Mouse (Mus musculus): Measurements from ENCODE around the gene Fam129a. TPM values are rescaled to one million over a fixed set of nuclear protein-coding genes. Genes with fewer than 3 reads are reported as not detected.

Gene Fam129a
- polyA plus RNA-seq, 1 experiment from 2014 or later: 13.1 TPM

DNA sequence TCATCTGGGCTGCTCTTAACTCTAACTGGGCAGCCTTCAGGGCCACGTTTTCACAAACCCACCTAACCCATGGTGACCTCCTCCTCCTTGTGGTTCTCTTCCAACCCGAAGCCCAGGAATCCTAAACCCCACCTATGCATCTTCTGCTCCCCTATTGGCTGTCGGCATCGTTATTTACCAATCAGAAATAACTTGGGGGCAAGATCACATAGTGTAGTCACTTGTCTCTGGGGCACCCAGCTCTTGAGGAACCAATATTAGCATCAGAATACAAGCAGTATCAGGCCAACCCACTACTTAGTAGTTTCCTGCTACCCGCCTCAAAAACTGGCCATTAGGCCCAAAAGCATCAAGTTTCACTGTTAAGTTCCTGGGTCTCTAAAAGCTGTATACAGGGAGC, 141.7 kb downstream of the Fam129a start:
- no peak for ATAC-seq

DNA sequence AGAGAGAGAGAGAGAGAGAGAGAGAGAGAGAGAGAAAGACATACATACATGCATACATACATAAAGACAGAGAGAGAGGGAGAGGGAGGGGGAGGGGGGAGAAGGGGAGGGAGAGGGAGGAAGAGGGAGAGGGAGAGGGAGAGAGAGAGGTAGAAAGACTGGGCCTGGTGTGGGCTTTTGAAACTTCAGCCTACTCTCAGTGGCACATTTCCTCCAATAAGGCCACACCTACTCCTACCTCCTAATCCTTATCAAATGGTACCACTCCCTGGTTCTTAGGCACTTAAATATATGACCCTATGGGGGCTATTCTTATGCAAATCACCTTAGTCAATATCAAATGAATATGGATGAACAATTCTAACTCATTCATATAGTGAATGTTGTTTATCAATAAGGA, 142.6 kb downstream of the Fam129a start:
- Histone ChIP-seq H3K36me3 (ENCODE audit: insufficient read depth, low read length) (no peaks in the 10 kb centered on the region), H3K9me3 (ENCODE audit: low read length) (no peaks in the 10 kb centered on the region), H3K4me3 (ENCODE audit: low read depth, low read length) (no peak overlapping the region), H3K27ac (ENCODE audit: low read length) (no peak overlapping the region), H3K4me2 (replicated peaks; ENCODE audit: low read depth, low read length) (no peak overlapping the region), H3K27me3 (replicated peaks; ENCODE audit: insufficient read depth, low read length) (no peaks in the 10 kb centered on the region), H3K9ac (replicated peaks; ENCODE audit: low read depth) (no peak overlapping the region), H3K4me1 (ENCODE audit: insufficient read depth, low read depth, low read length) (peaks cover 4% of the 10 kb centered on the region)
- no peak for ATAC-seq
- TF ChIP-seq EP300 (IDR thresholded peaks at IDR 0.05) (no peak), CTCF (IDR thresholded peaks at IDR 0.05) (no peak)
- DNase-seq (ENCODE audit: low spot score): no peak

More for the DNA sequence above, 141.7 kb downstream of the Fam129a start:
- DNase-seq (ENCODE audit: low spot score): no peak
- Histone ChIP-seq H3K27ac (ENCODE audit: low read length) (no peak overlapping the region), H3K36me3 (ENCODE audit: insufficient read depth, low read length) (no peaks in the 10 kb centered on the region), H3K4me1 (ENCODE audit: insufficient read depth, low read depth, low read length) (peaks cover 4% of the 10 kb centered on the region), H3K9ac (replicated peaks; ENCODE audit: low read depth) (no peak overlapping the region), H3K9me3 (ENCODE audit: low read length) (no peaks in the 10 kb centered on the region), H3K4me3 (ENCODE audit: low read depth, low read length) (no peak overlapping the region), H3K4me2 (replicated peaks; ENCODE audit: low read depth, low read length) (no peak overlapping the region), H3K27me3 (replicated peaks; ENCODE audit: insufficient read depth, low read length) (no peaks in the 10 kb centered on the region)
- WGBS: 61% methylated on average over 5 of the region's 5 CpGs
- TF ChIP-seq EP300 (IDR thresholded peaks at IDR 0.05) (no peak), CTCF (IDR thresholded peaks at IDR 0.05) (no peak)

DNA sequence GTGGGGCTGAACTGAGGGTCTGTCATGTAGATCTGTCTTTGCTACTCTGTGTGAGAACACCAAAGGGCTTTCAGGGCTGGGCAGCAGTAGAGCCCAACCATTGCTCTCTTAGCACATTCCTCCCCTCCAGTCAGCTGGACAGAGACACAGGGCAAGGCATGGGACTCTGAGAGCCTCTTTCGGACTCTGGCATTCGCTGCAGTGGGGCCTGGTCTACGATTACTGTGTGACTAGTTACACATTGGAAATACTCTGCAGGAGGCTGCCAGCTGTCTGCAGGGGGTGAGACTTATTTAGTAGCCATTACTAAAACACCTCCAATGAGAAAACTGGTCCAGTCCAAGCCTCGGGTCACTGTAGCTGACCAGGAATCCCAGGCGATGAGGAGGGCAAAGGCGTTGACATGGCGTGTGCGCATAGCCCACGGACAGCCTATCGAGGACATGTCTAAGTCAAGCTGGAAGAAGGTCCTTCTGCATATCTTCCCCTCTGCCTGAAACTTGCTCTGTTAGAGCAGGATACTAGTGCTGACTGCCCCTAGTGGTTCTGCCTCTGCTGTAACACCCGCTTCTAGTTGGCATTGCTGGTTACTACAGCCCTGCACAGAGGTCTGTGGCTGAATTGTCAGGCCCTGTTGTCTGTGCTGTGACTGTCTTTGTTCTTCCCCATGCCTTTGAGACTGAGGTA, 145.2 kb downstream of the Fam129a start:
- no peaks in the 10 kb centered on the region for H3K9me3 ChIP-seq (ENCODE audit: low read length)
- H3K4me3 ChIP-seq (ENCODE audit: low read depth, low read length): no peak overlapping the region
- no peaks in the 10 kb centered on the region for H3K36me3 ChIP-seq (ENCODE audit: insufficient read depth, low read length)
- no peak overlapping the region for H3K9ac ChIP-seq (replicated peaks; ENCODE audit: low read depth)
- H3K4me1 ChIP-seq (ENCODE audit: insufficient read depth, low read depth, low read length): peaks cover 5% of the 10 kb centered on the region
- H3K27ac ChIP-seq (ENCODE audit: low read length): no peak overlapping the region
- H3K27me3 ChIP-seq (replicated peaks; ENCODE audit: insufficient read depth, low read length): no peaks in the 10 kb centered on the region
- no peak for DNase-seq (ENCODE audit: low spot score)
- WGBS: 77% methylated on average over 11 of the region's 11 CpGs
- H3K4me2 ChIP-seq (replicated peaks; ENCODE audit: low read depth, low read length): no peak overlapping the region
- 0 out of 2 replicates have a peak, but pooled peaks have one; percentile 32 for ATAC-seq
- no peak for TF ChIP-seq EP300 (IDR thresholded peaks at IDR 0.05)
- TF ChIP-seq CTCF (IDR thresholded peaks at IDR 0.05): peak; percentile 58

DNA sequence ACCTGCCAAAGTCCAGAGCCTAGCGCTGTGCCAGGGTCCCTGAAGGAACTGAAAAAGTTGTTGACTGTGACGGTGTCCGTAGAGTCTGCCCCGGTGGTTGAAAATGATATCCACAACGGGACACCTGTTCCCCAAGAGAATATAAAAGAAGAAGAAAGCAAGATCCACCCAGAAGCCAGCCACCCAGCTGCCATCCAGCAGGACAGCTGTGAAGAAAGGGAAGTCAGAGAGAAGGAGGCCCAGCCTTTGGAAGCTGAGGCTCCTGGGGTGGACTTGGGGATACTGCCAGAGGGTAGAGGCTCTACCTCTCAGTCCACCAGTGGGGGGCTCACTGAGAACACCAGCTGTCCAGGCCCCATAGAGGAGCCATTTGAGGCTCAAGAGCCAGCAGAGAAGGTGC, 146.6 kb downstream of the Fam129a start:
- Histone ChIP-seq H3K27ac (ENCODE audit: low read length) (no peak overlapping the region), H3K4me3 (ENCODE audit: low read depth, low read length) (no peak overlapping the region), H3K27me3 (replicated peaks; ENCODE audit: insufficient read depth, low read length) (no peaks in the 10 kb centered on the region), H3K36me3 (ENCODE audit: insufficient read depth, low read length) (no peaks in the 10 kb centered on the region), H3K4me2 (replicated peaks; ENCODE audit: low read depth, low read length) (no peak overlapping the region), H3K4me1 (ENCODE audit: insufficient read depth, low read depth, low read length) (peaks cover 5% of the 10 kb centered on the region), H3K9ac (replicated peaks; ENCODE audit: low read depth) (no peak overlapping the region), H3K9me3 (ENCODE audit: low read length) (no peaks in the 10 kb centered on the region)
- TF ChIP-seq CTCF (IDR thresholded peaks at IDR 0.05) (no peak), EP300 (IDR thresholded peaks at IDR 0.05) (no peak)
- 93% methylated on average over 5 of the region's 5 CpGs for WGBS
- DNase-seq (ENCODE audit: low spot score): no peak
- ATAC-seq: no peak

DNA sequence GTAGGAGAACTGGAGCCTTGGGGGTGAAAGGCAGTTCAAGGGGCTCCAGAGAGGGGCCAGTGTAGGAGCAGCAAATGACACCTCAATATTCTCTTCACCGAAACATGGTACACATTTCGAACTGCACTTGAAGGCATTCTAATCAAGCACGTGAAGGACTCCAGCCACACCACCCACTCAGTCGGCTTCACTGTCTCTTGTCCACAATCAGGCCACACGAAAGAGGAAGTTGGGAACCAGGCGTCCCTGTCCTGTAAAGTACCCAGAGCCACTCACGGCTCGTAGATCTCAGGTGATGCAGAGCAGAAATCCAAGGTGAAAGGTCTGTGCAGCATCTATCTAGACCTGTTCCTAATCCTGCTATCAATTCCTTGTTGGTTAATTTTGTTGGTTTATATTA, 147.6 kb downstream of the Fam129a start:
- H3K36me3 ChIP-seq (ENCODE audit: insufficient read depth, low read length): no peaks in the 10 kb centered on the region
- H3K4me1 ChIP-seq (ENCODE audit: insufficient read depth, low read depth, low read length): peaks cover 5% of the 10 kb centered on the region
- H3K4me2 ChIP-seq (replicated peaks; ENCODE audit: low read depth, low read length): no peak overlapping the region
- no peaks in the 10 kb centered on the region for H3K9me3 ChIP-seq (ENCODE audit: low read length)
- H3K9ac ChIP-seq (replicated peaks; ENCODE audit: low read depth): no peak overlapping the region
- DNase-seq (ENCODE audit: low spot score): no peak
- no peak overlapping the region for H3K27ac ChIP-seq (ENCODE audit: low read length)
- no peaks in the 10 kb centered on the region for H3K27me3 ChIP-seq (replicated peaks; ENCODE audit: insufficient read depth, low read length)
- TF ChIP-seq EP300 (IDR thresholded peaks at IDR 0.05) (no peak), CTCF (IDR thresholded peaks at IDR 0.05) (no peak)
- no peak for ATAC-seq
- 68% methylated on average over 8 of the region's 8 CpGs for WGBS
- H3K4me3 ChIP-seq (ENCODE audit: low read depth, low read length): no peak overlapping the region

DNA sequence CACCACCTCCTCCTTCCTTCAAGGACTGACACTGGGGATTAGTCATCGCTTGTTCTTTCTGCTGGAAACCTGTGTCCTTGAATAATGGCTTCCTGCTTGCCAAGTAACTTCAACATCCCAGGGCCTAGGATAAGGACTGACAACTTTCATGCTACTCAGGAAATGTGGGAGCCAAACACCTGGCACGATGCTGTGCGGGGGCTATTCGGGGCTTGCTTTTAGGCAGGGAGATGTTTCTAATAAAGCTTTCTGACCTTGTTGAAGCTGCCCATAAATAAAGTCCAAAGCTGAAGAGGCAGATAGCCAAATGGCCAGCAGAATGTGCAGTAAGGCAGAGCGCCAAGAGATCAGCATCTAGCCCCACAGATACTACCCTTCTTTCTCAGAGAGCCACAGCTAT, 148.9 kb downstream of the Fam129a start:
- ATAC-seq: peak; percentile 28
- WGBS: 55% methylated on average over 5 of the region's 5 CpGs

More for the DNA sequence above, 148.9 kb downstream of the Fam129a start:
- H3K36me3 ChIP-seq (ENCODE audit: insufficient read depth, low read length): no peaks in the 10 kb centered on the region
- H3K4me2 ChIP-seq (replicated peaks; ENCODE audit: low read depth, low read length): no peak overlapping the region
- no peaks in the 10 kb centered on the region for H3K27me3 ChIP-seq (replicated peaks; ENCODE audit: insufficient read depth, low read length)
- TF ChIP-seq EP300 (IDR thresholded peaks at IDR 0.05) (no peak), CTCF (IDR thresholded peaks at IDR 0.05) (no peak)
- H3K9ac ChIP-seq (replicated peaks; ENCODE audit: low read depth): no peak overlapping the region
- H3K27ac ChIP-seq (ENCODE audit: low read length): no peak overlapping the region
- H3K9me3 ChIP-seq (ENCODE audit: low read length): no peaks in the 10 kb centered on the region
- H3K4me3 ChIP-seq (ENCODE audit: low read depth, low read length): no peak overlapping the region
- peak; percentile 28 for DNase-seq (ENCODE audit: low spot score)
- peaks cover 5% of the 10 kb centered on the region for H3K4me1 ChIP-seq (ENCODE audit: insufficient read depth, low read depth, low read length)

Data from lung, postnatal 0 days (tissue).